Mouse (Mus musculus) E14TG2a.4 (cell line): ENCODE measurements around the gene Marveld2.

Experiments
- CTCF ChIP-seq: conservative IDR thresholded peaks from 2 replicates; pipeline ENCODE4 v1.5.1; 2014; ENCODE audit warnings: low read length
- NANOG ChIP-seq: IDR thresholded peaks from 2 replicates; pipeline ENCODE4 v1.6.1; 2014; ENCODE audit warnings: borderline replicate concordance, low read length, mixed read lengths
- POU5F1 ChIP-seq: IDR thresholded peaks from 2 replicates; pipeline ENCODE4 v1.6.1; 2014; ENCODE audit warnings: low read length, borderline replicate concordance

DNA sequence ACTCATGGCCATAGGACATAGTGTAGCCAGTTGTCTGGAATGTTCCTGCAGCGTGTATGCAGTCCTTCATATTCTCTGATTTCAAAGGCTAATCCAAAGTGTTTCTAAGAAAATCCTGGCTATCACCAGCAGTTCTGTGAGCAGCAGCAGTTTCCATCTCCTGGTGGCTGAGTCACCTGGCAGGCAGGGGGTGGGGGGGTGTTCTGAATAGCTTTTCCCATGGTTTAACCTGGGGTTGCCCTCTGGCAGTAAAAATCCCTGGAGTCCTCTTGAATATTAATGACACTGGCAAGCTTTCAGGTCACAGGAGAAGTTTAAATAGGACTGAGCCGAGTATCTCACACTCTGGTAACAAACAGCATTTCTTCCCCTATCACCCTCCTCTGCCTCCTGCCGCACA, 35.1 kb downstream of the Marveld2 start:
- TF ChIP-seq CTCF (no peak), POU5F1 (no peak), NANOG (no peak)
